Mouse (Mus musculus): ENCODE measurements at regions not wholly inside any gene's neighbourhood (a gene's known extent, or its start where the extent isn't known, plus 50 kb on each side); places are given as distances from the start of the nearest gene placed in this dataset.

- Histone ChIP-seq H3K4me1 (ENCODE audit: control insufficient read depth, insufficient read depth, low read length) (no peaks in the 10 kb centered on the region), H3K4me3 (replicated peaks; ENCODE audit: control insufficient read depth, low read depth, low read length) (no peak overlapping the region), H3K27ac (ENCODE audit: control insufficient read depth, insufficient read depth, low read depth, low read length, poor library complexity) (no peak overlapping the region)
- whole genome bisulfite sequencing: 9% methylated on average over 5 of the region's 5 CpGs
- no peak for TF ChIP-seq CTCF (IDR thresholded peaks at IDR 0.05; ENCODE audit: control insufficient read depth, insufficient read depth, low read length)
- no peak for TF ChIP-seq POLR2A (IDR thresholded peaks at IDR 0.05; ENCODE audit: borderline replicate concordance, control insufficient read depth, low read depth, low read length)
Measured at GRCm38 (mm10) chr10:68908236-68908635, 184.8 kb downstream of the Tmem26 start.

- WGBS: 78% methylated on average over 10 of the region's 10 CpGs
- TF ChIP-seq CTCF (IDR thresholded peaks at IDR 0.05; ENCODE audit: control insufficient read depth, insufficient read depth, low read length): no peak
- TF ChIP-seq POLR2A (IDR thresholded peaks at IDR 0.05; ENCODE audit: borderline replicate concordance, control insufficient read depth, low read depth, low read length): no peak
- H3K4me1 ChIP-seq (ENCODE audit: control insufficient read depth, insufficient read depth, low read length): no peaks in the 10 kb centered on the region
- no peak overlapping the region for H3K4me3 ChIP-seq (replicated peaks; ENCODE audit: control insufficient read depth, low read depth, low read length)
- no peak overlapping the region for H3K27ac ChIP-seq (ENCODE audit: control insufficient read depth, insufficient read depth, low read depth, low read length, poor library complexity)
Measured at GRCm38 (mm10) chr10:68909018-68909417, 185.6 kb downstream of the Tmem26 start.

GRCm38 (mm10) chr10:68916147-68916546, 192.7 kb downstream of the Tmem26 start:
- TF ChIP-seq CTCF (IDR thresholded peaks at IDR 0.05; ENCODE audit: control insufficient read depth, insufficient read depth, low read length) (no peak), POLR2A (IDR thresholded peaks at IDR 0.05; ENCODE audit: borderline replicate concordance, control insufficient read depth, low read depth, low read length) (no peak)
- H3K27ac ChIP-seq (ENCODE audit: control insufficient read depth, insufficient read depth, low read depth, low read length, poor library complexity): no peak overlapping the region
- 20% methylated on average over 7 of the region's 7 CpGs for WGBS
- no peaks in the 10 kb centered on the region for H3K4me1 ChIP-seq (ENCODE audit: control insufficient read depth, insufficient read depth, low read length)
- H3K4me3 ChIP-seq (replicated peaks; ENCODE audit: control insufficient read depth, low read depth, low read length): no peak overlapping the region

- Histone ChIP-seq H3K4me1 (ENCODE audit: control insufficient read depth, insufficient read depth, low read length) (no peaks in the 10 kb centered on the region), H3K4me3 (replicated peaks; ENCODE audit: control insufficient read depth, low read depth, low read length) (no peak overlapping the region), H3K27ac (ENCODE audit: control insufficient read depth, insufficient read depth, low read depth, low read length, poor library complexity) (no peak overlapping the region)
- 40% methylated on average over 5 of the region's 5 CpGs for WGBS
- TF ChIP-seq CTCF (IDR thresholded peaks at IDR 0.05; ENCODE audit: control insufficient read depth, insufficient read depth, low read length): no peak
- TF ChIP-seq POLR2A (IDR thresholded peaks at IDR 0.05; ENCODE audit: borderline replicate concordance, control insufficient read depth, low read depth, low read length): no peak
Measured at GRCm38 (mm10) chr10:68935843-68936242, 212.4 kb downstream of the Tmem26 start.

- TF ChIP-seq CTCF (IDR thresholded peaks at IDR 0.05; ENCODE audit: control insufficient read depth, insufficient read depth, low read length): no peak
- no peak for TF ChIP-seq POLR2A (IDR thresholded peaks at IDR 0.05; ENCODE audit: borderline replicate concordance, control insufficient read depth, low read depth, low read length)
- H3K27ac ChIP-seq (ENCODE audit: control insufficient read depth, insufficient read depth, low read depth, low read length, poor library complexity): no peak overlapping the region
- H3K4me3 ChIP-seq (replicated peaks; ENCODE audit: control insufficient read depth, low read depth, low read length): no peak overlapping the region
- whole genome bisulfite sequencing: 19% methylated on average over 6 of the region's 6 CpGs
- no peaks in the 10 kb centered on the region for H3K4me1 ChIP-seq (ENCODE audit: control insufficient read depth, insufficient read depth, low read length)
Measured at GRCm38 (mm10) chr10:68943239-68943638, 208.0 kb upstream of the Rhobtb1 start.

- Histone ChIP-seq H3K27ac (ENCODE audit: control insufficient read depth, insufficient read depth, low read depth, low read length, poor library complexity) (no peak overlapping the region), H3K4me1 (ENCODE audit: control insufficient read depth, insufficient read depth, low read length) (no peaks in the 10 kb centered on the region), H3K4me3 (replicated peaks; ENCODE audit: control insufficient read depth, low read depth, low read length) (no peak overlapping the region)
- WGBS: 82% methylated on average over 7 of the region's 7 CpGs
- no peak for TF ChIP-seq CTCF (IDR thresholded peaks at IDR 0.05; ENCODE audit: control insufficient read depth, insufficient read depth, low read length)
- TF ChIP-seq POLR2A (IDR thresholded peaks at IDR 0.05; ENCODE audit: borderline replicate concordance, control insufficient read depth, low read depth, low read length): no peak
Measured at GRCm38 (mm10) chr10:68956539-68956938, 194.7 kb upstream of the Rhobtb1 start.

GRCm38 (mm10) chr10:68961376-68961775, 189.9 kb upstream of the Rhobtb1 start:
- TF ChIP-seq POLR2A (IDR thresholded peaks at IDR 0.05; ENCODE audit: borderline replicate concordance, control insufficient read depth, low read depth, low read length): no peak
- no peak for TF ChIP-seq CTCF (IDR thresholded peaks at IDR 0.05; ENCODE audit: control insufficient read depth, insufficient read depth, low read length)
- 82% methylated on average over 1 of the region's 1 CpGs for WGBS
- H3K4me3 ChIP-seq (replicated peaks; ENCODE audit: control insufficient read depth, low read depth, low read length): no peak overlapping the region
- H3K27ac ChIP-seq (ENCODE audit: control insufficient read depth, insufficient read depth, low read depth, low read length, poor library complexity): no peak overlapping the region
- H3K4me1 ChIP-seq (ENCODE audit: control insufficient read depth, insufficient read depth, low read length): no peaks in the 10 kb centered on the region

GRCm38 (mm10) chr10:68963090-68963489, 188.1 kb upstream of the Rhobtb1 start:
- 83% methylated on average over 8 of the region's 8 CpGs for WGBS
- H3K4me3 ChIP-seq (replicated peaks; ENCODE audit: control insufficient read depth, low read depth, low read length): no peak overlapping the region
- no peak overlapping the region for H3K27ac ChIP-seq (ENCODE audit: control insufficient read depth, insufficient read depth, low read depth, low read length, poor library complexity)
- no peak for TF ChIP-seq CTCF (IDR thresholded peaks at IDR 0.05; ENCODE audit: control insufficient read depth, insufficient read depth, low read length)
- TF ChIP-seq POLR2A (IDR thresholded peaks at IDR 0.05; ENCODE audit: borderline replicate concordance, control insufficient read depth, low read depth, low read length): no peak
- no peaks in the 10 kb centered on the region for H3K4me1 ChIP-seq (ENCODE audit: control insufficient read depth, insufficient read depth, low read length)

GRCm38 (mm10) chr10:68965271-68965670, 186.0 kb upstream of the Rhobtb1 start:
- Histone ChIP-seq H3K27ac (ENCODE audit: control insufficient read depth, insufficient read depth, low read depth, low read length, poor library complexity) (no peak overlapping the region), H3K4me1 (ENCODE audit: control insufficient read depth, insufficient read depth, low read length) (no peaks in the 10 kb centered on the region), H3K4me3 (replicated peaks; ENCODE audit: control insufficient read depth, low read depth, low read length) (no peak overlapping the region)
- TF ChIP-seq CTCF (IDR thresholded peaks at IDR 0.05; ENCODE audit: control insufficient read depth, insufficient read depth, low read length) (no peak), POLR2A (IDR thresholded peaks at IDR 0.05; ENCODE audit: borderline replicate concordance, control insufficient read depth, low read depth, low read length) (no peak)
- 89% methylated on average over 1 of the region's 1 CpGs for WGBS

Data from bone marrow, adult 2 months (tissue).